Mouse (Mus musculus) liver, postnatal 0 days (tissue): ENCODE measurements around the gene Baz1a. TPM values are rescaled to one million over a fixed set of nuclear protein-coding genes. Genes with fewer than 3 reads are reported as not detected.

Source experiments
- ATAC-seq: fragments of 200-750 bp; cut with Nextera tagmentation; 2 replicates; pipeline ENCODE4 v1.8.0; 2017; ENCODE audit warnings: mild to moderate bottlenecking, moderate library complexity
- DNase-seq: peaks from one replicate; pipeline ENCODE4 v3.0.0-alpha.2; 2016
- H3K27ac ChIP-seq: fragments of 300-500 bp; sonication (generic); 2 replicates; pipeline ENCODE4 v1.5.1; 2014; ENCODE audit warnings: antibody characterized with exemption, moderate library complexity, mild to moderate bottlenecking, low read depth
- H3K27me3 ChIP-seq: fragments of 300-500 bp; sonication (generic); 2 replicates; pipeline ENCODE4 v1.6.1; 2014; ENCODE audit warnings: low read length, control low read depth, mixed read lengths; ENCODE audit not compliant: insufficient read depth
- H3K36me3 ChIP-seq: fragments of 300-500 bp; sonication (generic); replicated peaks from 2 replicates; pipeline ENCODE4 v1.6.1; 2014; ENCODE audit warnings: mild to moderate bottlenecking, control low read depth, low read length, moderate library complexity, mixed read lengths; ENCODE audit not compliant: insufficient read depth
- H3K4me1 ChIP-seq: fragments of 300-500 bp; sonication (generic); 2 replicates; pipeline ENCODE4 v1.6.1; 2014; ENCODE audit warnings: antibody characterized with exemption, mild to moderate bottlenecking, control low read depth; ENCODE audit not compliant: insufficient read depth
- H3K4me2 ChIP-seq: fragments of 300-500 bp; sonication (generic); 2 replicates; pipeline ENCODE4 v1.6.1; 2014; ENCODE audit warnings: low read depth, mild to moderate bottlenecking, low read length, moderate library complexity, mixed read lengths
- H3K4me3 ChIP-seq: fragments of 300-500 bp; sonication (generic); 2 replicates; pipeline ENCODE4 v1.5.1; 2014; ENCODE audit warnings: low read depth, low read length
- H3K9ac ChIP-seq: fragments of 300-500 bp; sonication (generic); replicated peaks from 2 replicates; pipeline ENCODE4 v1.6.1; 2014; ENCODE audit warnings: mild to moderate bottlenecking, moderate library complexity
- H3K9me3 ChIP-seq: fragments of 300-500 bp; sonication (generic); 2 replicates; pipeline ENCODE4 v1.6.1; 2016; ENCODE audit warnings: mild to moderate bottlenecking, control low read depth, low read length, mixed read lengths
- CTCF ChIP-seq: sonication (generic); IDR thresholded peaks from 2 replicates; pipeline ENCODE4 v1.5.1; 2016; ENCODE audit warnings: antibody characterized with exemption, low read depth
- EP300 ChIP-seq: IDR thresholded peaks from 2 replicates; pipeline ENCODE4 v1.6.1; 2016; ENCODE audit warnings: antibody characterized with exemption, low read depth, mild to moderate bottlenecking
- WGBS: fragments of 180-500 bp; shearing (Covaris S2); extraction: QIAGEN DNeasy Blood & Tissue Kit; methylation state at CpG from one replicate; pipeline ENCODE4 v1.1.7; 2014; ENCODE audit not compliant: insufficient replicate concordance; 5-methylcytosine and 5-hydroxymethylcytosine counted together
- polyA plus RNA-seq: library from polyadenylated mRNA; unstranded; fragments of >200 nt; fragmentation: Nextera tagmentation; extraction: Ambion mirVana; gene quantifications from 2 replicates; pipeline ENCODE4 v1.2.1, GENCODE M21; 2015

The Baz1a gene
- polyA plus RNA-seq, 1 experiment from 2014 or later = 18.5 TPM

DNA sequence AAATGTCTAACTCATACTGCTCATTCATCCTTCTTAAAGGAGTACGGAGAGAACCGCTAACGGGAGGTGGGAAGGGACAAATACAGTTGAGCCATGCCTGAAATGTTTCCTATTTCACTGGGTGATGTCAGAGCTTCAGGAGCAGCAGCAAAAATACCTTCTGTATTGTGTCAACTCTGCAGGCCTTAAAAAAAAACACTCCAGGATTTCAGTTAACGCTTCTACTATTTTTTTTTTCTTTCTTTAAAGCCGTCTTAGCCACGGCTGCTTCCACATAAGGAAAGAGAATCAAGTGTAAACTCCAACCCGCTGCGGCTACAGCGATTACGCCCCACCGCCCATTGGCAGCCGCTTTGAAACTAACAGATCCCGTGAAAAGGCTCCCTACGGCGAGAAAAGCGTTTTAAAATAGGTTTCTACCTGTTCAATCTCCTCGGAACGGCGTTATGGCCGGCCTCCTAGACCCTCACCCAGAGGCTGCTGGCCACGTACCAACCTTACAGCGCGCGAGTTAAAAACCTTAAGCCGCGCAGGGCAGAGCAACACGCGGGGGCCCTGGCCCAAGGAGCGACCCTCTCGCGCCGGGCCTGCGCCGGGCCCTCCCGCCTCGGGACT is 152.1 kb downstream of the Baz1a start:
- WGBS = 1% methylated on average over 36 of the region's 36 CpGs
- Histone ChIP-seq H3K36me3 (peaks cover 19% of the 10 kb centered on the region), H3K27me3 (no peaks in the 10 kb centered on the region), H3K9me3 (no peaks in the 10 kb centered on the region), H3K4me3 (peak overlapping the region; percentile 89), H3K27ac (peak overlapping the region; percentile 98), H3K4me2 (peak overlapping the region; percentile 72), H3K4me1 (peaks cover 7% of the 10 kb centered on the region; the same call in 1 of the 2 replicates), H3K9ac (peak overlapping the region; percentile 98)
- TF ChIP-seq EP300 (no peak), CTCF (no peak)
- DNase-seq = peak; percentile 30
- no peak for ATAC-seq

DNA sequence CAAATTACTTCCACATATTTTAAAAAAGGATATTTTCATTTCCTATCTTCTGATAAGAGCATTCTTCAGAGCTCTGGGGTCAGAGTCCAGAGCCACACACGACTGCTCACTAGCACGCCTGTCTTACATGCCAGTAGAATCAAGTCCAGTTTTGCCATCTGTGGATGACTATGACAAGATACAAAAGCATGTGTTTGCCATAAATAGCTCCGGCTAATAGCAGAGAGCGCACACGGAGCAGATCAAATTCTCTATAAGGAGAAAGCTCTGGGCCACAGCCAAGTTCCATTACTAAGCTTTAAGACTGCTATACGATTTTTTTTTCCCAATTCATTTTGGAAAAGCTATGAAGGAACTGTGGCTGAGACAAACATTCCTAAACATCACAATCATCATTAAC is 154.6 kb downstream of the Baz1a start:
- Histone ChIP-seq H3K9me3 (no peaks in the 10 kb centered on the region), H3K4me2 (no peak overlapping the region), H3K27ac (no peak overlapping the region), H3K9ac (no peak overlapping the region), H3K4me1 (peaks cover 7% of the 10 kb centered on the region; the same call in 1 of the 2 replicates), H3K36me3 (peaks cover 19% of the 10 kb centered on the region), H3K27me3 (no peaks in the 10 kb centered on the region), H3K4me3 (no peak overlapping the region)
- TF ChIP-seq CTCF = no peak
- TF ChIP-seq EP300 = no peak
- ATAC-seq = no peak
- no peak for DNase-seq
- WGBS = 64% methylated on average over 6 of the region's 6 CpGs

DNA sequence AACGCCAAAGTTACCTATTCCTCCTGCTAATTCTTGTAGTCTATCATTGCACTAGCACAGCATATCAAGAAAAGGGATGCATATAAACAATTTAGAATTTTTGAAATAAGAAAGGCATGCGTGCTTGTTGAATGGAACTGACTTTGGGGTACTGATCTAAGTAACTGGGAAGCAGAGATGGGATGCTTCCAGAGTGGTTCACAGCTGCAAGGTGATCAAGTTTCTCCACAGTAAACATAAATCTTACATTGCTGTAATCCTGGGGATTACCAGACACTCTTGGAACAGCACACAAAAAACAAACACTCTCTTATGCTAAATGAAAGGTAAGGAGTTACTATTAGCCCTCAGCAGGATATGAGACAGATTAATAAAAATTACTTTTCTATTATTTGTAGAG is 163.6 kb downstream of the Baz1a start:
- Histone ChIP-seq H3K9ac (no peak overlapping the region), H3K4me2 (no peak overlapping the region), H3K9me3 (no peaks in the 10 kb centered on the region), H3K4me3 (no peak overlapping the region), H3K27me3 (no peaks in the 10 kb centered on the region), H3K27ac (no peak overlapping the region), H3K36me3 (no peaks in the 10 kb centered on the region), H3K4me1 (no peaks in the 10 kb centered on the region)
- no peak for ATAC-seq
- WGBS = 75% methylated on average over 2 of the region's 2 CpGs
- DNase-seq = no peak
- TF ChIP-seq EP300 (no peak), CTCF (no peak)

DNA sequence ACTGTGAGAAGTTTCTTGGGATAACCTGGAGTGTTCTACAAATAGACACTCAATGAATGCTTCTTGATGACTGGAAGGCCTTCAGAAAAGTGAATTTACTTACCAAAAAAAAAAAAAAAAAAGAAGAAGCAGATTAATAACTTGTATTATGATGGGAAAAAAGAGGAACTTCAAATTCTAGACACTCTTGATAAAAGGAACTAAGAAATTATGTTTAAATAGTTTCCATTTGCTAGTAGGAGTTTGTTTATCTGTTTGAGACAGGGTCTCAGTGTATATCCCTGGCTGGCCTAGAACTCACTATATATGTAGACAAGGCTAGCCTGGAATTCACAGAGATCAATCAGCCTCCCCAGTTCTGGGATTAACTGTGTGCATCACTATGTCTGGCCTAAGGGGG is 169.7 kb downstream of the Baz1a start:
- no peaks in the 10 kb centered on the region for H3K4me1 ChIP-seq
- no peak overlapping the region for H3K4me3 ChIP-seq
- no peaks in the 10 kb centered on the region for H3K27me3 ChIP-seq
- TF ChIP-seq CTCF = no peak
- TF ChIP-seq EP300 = no peak
- no peaks in the 10 kb centered on the region for H3K36me3 ChIP-seq
- ATAC-seq (no peak), DNase-seq (no peak)
- H3K27ac ChIP-seq = no peak overlapping the region
- no peak overlapping the region for H3K9ac ChIP-seq
- no peaks in the 10 kb centered on the region for H3K9me3 ChIP-seq
- H3K4me2 ChIP-seq = no peak overlapping the region

Other genes starting within 250 kb of the Baz1a start
- gene Snx6, start 218.6 kb downstream of the Baz1a start, polyA plus RNA-seq = 56.0 and 62.3 TPM in 2 replicates
- gene Cfl2, start 151.5 kb downstream of the Baz1a start, polyA plus RNA-seq = 51.8 and 57.1 TPM in 2 replicates
- gene Gm20403, start 27.8 kb downstream of the Baz1a start, polyA plus RNA-seq = 0.36 and 0.54 TPM in 2 replicates
- gene 2700097O09Rik, start 65.8 kb upstream of the Baz1a start, polyA plus RNA-seq = 13.2 and 14.0 TPM in 2 replicates
- gene Srp54a, start 65.9 kb upstream of the Baz1a start, polyA plus RNA-seq = 67.0 and 69.3 TPM in 2 replicates
- 6.8 and 7.5 TPM in 2 replicates for gene Fam177a, start 110.1 kb upstream of the Baz1a start, polyA plus RNA-seq
- 21.7 and 22.5 TPM in 2 replicates for gene Srp54b, start 140.8 kb upstream of the Baz1a start, polyA plus RNA-seq
- gene 1700047I17Rik2, start 185.2 kb upstream of the Baz1a start, polyA plus RNA-seq = not detected in 2 replicates
- 30.3 and 30.4 TPM in 2 replicates for gene Srp54c, start 215.8 kb upstream of the Baz1a start, polyA plus RNA-seq